Mouse (Mus musculus): ENCODE data around the gene Col15a1.

DNA sequence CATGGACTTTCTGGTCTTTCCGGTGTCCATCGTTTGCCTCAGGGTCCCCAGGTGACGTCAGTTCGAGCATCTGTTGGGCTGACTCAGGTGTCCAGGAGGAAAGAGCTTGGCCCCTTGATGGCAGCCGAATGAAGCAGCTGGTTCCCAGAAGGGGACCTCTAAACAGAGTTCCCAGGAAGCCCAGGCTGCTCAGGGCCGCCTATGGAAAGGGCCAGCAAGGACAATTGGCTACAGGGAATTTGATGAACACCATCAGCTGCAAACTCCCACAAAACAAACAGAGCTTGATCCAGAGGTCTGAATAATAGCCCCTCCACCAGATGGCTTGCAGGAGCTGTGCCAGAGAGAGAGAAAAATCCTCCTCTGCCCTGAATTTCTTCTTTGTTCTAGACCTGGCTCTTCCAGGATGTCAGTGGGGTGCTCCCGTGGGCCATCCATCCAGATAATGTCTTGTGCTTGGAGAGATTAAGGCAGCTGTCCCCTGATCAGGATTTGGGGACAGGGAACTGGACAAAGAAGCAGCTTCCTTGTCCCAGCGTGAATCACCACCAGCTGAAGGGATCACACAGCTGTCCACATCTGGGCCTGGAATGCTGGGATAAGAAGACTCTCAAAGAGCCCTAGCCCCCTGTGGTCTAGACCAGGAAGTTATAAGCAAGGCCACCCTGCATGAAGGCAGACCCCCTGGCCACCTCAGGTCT lies 29.6 kb upstream of the Col15a1 start:
- TF ChIP-seq CTCF (conservative IDR thresholded peaks at IDR 0.05; ENCODE audit: insufficient read depth, insufficient read length, low read depth, low read length) (no peak), POLR2A (IDR thresholded peaks at IDR 0.05; ENCODE audit: low read depth, low read length) (no peak)

Measured in kidney, adult 2 months (tissue).